Mouse (Mus musculus) kidney, adult 2 months (tissue): ENCODE measurements at regions not wholly inside any gene's neighbourhood (a gene's known extent, or its start where the extent isn't known, plus 50 kb on each side); places are given as distances from the start of the nearest gene placed in this dataset.

Experiments used
- DNase-seq: peaks from one replicate; pipeline ENCODE4 v3.0.0; 2021
- H3K27ac ChIP-seq: fragments of 200-500 bp; 2 replicates; pipeline ENCODE4 v1.5.1; 2012; ENCODE audit warnings: low read depth, low read length, control low read depth, inconsistent platforms; ENCODE audit not compliant: insufficient read depth
- H3K27me3 ChIP-seq: fragments of 200-500 bp; replicated peaks from 2 replicates; pipeline ENCODE4 v1.6.1; 2012; ENCODE audit warnings: mild to moderate bottlenecking, moderate library complexity, low read length, inconsistent platforms; ENCODE audit not compliant: control insufficient read depth, insufficient read depth
- H3K36me3 ChIP-seq: fragments of 200-500 bp; 2 replicates; pipeline ENCODE4 v1.6.1; 2012; ENCODE audit warnings: mild to moderate bottlenecking, moderate library complexity, low read length, inconsistent platforms; ENCODE audit not compliant: control insufficient read depth, insufficient read depth
- H3K4me1 ChIP-seq: fragments of 200-500 bp; 2 replicates; pipeline ENCODE4 v1.6.1; 2011; ENCODE audit warnings: low read length; ENCODE audit not compliant: control insufficient read depth, insufficient read depth
- H3K4me3 ChIP-seq: fragments of 200-500 bp; 2 replicates; pipeline ENCODE4 v1.5.1; 2011; ENCODE audit warnings: mild to moderate bottlenecking, low read depth, low read length, control low read depth; ENCODE audit not compliant: insufficient read depth
- CTCF ChIP-seq: fragments of 200-500 bp; conservative IDR thresholded peaks from 2 replicates; pipeline ENCODE4 v1.5.1; 2011; ENCODE audit warnings: low read depth, mild to moderate bottlenecking, control low read depth, low read length, moderate library complexity, mixed read lengths; ENCODE audit not compliant: insufficient read depth, insufficient read length
- POLR2A ChIP-seq: fragments of 200-500 bp; IDR thresholded peaks from one replicate; pipeline ENCODE4 v1.6.1; 2011; ENCODE audit warnings: low read depth, low read length, control low read depth
- WGBS: fragments of 180-500 bp; shearing (Covaris S2); methylation state at CpG from one replicate; pipeline ENCODE4 v1.1.7; 2018; 5-methylcytosine and 5-hydroxymethylcytosine counted together

- Histone ChIP-seq H3K27me3 (no peaks in the 10 kb centered on the region), H3K27ac (no peak overlapping the region), H3K36me3 (no peaks in the 10 kb centered on the region), H3K4me3 (no peak overlapping the region), H3K4me1 (no peaks in the 10 kb centered on the region)
- 64% methylated on average over 4 of the region's 4 CpGs for WGBS
- DNase-seq: no peak
- TF ChIP-seq POLR2A: no peak
- TF ChIP-seq CTCF: no peak
These were observed 97.9 kb downstream of the Lipi start for GRCm38 (mm10) chr16:75487915-75488314.

- no peak for TF ChIP-seq POLR2A
- Histone ChIP-seq H3K36me3 (no peaks in the 10 kb centered on the region), H3K4me1 (no peaks in the 10 kb centered on the region), H3K4me3 (no peak overlapping the region), H3K27me3 (no peaks in the 10 kb centered on the region), H3K27ac (no peak overlapping the region)
- DNase-seq: no peak
- 81% methylated on average over 5 of the region's 5 CpGs for WGBS
These were observed 102.0 kb downstream of the Lipi start for GRCm38 (mm10) chr16:75483878-75484277.

- Histone ChIP-seq H3K4me3 (no peak overlapping the region), H3K27me3 (no peaks in the 10 kb centered on the region), H3K27ac (no peak overlapping the region), H3K4me1 (no peaks in the 10 kb centered on the region), H3K36me3 (no peaks in the 10 kb centered on the region)
- no peak for DNase-seq
- WGBS: 85% methylated on average over 6 of the region's 6 CpGs
- TF ChIP-seq POLR2A (no peak), CTCF (no peak)
These were observed 120.4 kb downstream of the Lipi start for GRCm38 (mm10) chr16:75465420-75465975.

DNA sequence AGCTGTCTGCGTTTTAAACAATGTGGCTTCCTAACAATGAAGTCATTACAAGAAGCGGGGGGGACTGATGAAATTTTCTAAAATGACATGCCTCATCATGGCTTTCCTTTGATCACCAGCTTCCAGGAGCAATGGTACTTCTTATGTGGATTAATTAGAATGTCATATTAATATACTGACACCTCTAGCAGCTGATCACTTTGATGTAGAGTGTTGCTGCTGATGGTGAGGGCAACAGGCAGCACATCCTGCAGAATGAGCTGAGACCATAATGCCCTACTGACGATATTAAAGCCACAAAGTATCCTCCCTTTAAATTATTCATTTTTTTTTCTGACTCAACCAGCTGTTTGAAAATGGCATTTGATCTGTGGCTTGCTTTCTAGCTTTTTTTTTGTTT lies 123.7 kb downstream of the Lipi start:
- Histone ChIP-seq H3K4me3 (no peak overlapping the region), H3K4me1 (no peaks in the 10 kb centered on the region), H3K36me3 (no peaks in the 10 kb centered on the region), H3K27ac (no peak overlapping the region), H3K27me3 (no peaks in the 10 kb centered on the region; the same call in 1 of the 2 replicates)
- 76% methylated on average over 3 of the region's 3 CpGs for WGBS
- no peak for DNase-seq
- TF ChIP-seq POLR2A: no peak
- TF ChIP-seq CTCF: no peak

- Histone ChIP-seq H3K4me1 (no peaks in the 10 kb centered on the region), H3K27me3 (no peaks in the 10 kb centered on the region; the same call in 1 of the 2 replicates), H3K27ac (no peak overlapping the region), H3K4me3 (no peak overlapping the region), H3K36me3 (no peaks in the 10 kb centered on the region)
- WGBS: 2% methylated on average over 14 of the region's 14 CpGs
- TF ChIP-seq CTCF: no peak
- TF ChIP-seq POLR2A: no peak
- DNase-seq: no peak
These were observed 138.9 kb downstream of the Lipi start for GRCm38 (mm10) chr16:75446901-75447514.

DNA sequence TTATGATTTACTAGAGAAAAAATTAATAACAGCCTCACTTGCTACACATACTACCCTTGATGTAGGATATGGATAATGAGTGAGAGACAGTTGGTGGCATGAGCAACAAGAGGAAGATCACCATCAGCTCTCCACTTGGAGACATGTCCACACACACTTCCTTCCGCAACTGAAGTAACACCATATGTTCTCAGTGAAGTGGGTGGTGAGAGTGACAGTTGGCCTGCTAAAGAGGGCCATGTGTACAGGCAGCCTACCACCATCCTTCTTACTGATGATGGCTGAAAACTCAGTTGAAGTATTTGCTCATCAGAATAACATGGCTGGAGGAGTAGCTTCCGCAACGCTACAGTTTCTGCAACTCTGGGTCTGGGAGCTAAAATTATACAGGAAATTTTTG lies 146.6 kb downstream of the Lipi start:
- no peaks in the 10 kb centered on the region for H3K27me3 ChIP-seq
- 90% methylated on average over 3 of the region's 3 CpGs for WGBS
- no peak for DNase-seq
- no peak overlapping the region for H3K4me3 ChIP-seq
- H3K27ac ChIP-seq: no peak overlapping the region
- no peaks in the 10 kb centered on the region for H3K4me1 ChIP-seq
- TF ChIP-seq POLR2A (no peak), CTCF (no peak)
- H3K36me3 ChIP-seq: no peaks in the 10 kb centered on the region

- Histone ChIP-seq H3K4me1 (no peaks in the 10 kb centered on the region), H3K4me3 (no peak overlapping the region), H3K27ac (no peak overlapping the region), H3K27me3 (no peaks in the 10 kb centered on the region), H3K36me3 (no peaks in the 10 kb centered on the region)
- no peak for DNase-seq
- no peak for TF ChIP-seq POLR2A
- no peak for TF ChIP-seq CTCF
- 39% methylated on average over 6 of the region's 6 CpGs for WGBS
These were observed 152.6 kb downstream of the Lipi start for GRCm38 (mm10) chr16:75433227-75433626.
